Mouse (Mus musculus): ENCODE measurements around the gene Trub1.

GRCm38 (mm10) chr19:57510836-57511235 is 58.1 kb downstream of the Trub1 start:
- TF ChIP-seq CTCF (IDR thresholded peaks at IDR 0.05; ENCODE audit: low read depth) (no peak), EP300 (IDR thresholded peaks at IDR 0.05; ENCODE audit: low read depth) (no peak)
